Mouse (Mus musculus) CH12.LX (cell line): ENCODE data around the gene Pdcd6. TPM values are rescaled to one million over a fixed set of nuclear protein-coding genes. Genes with fewer than 3 reads are reported as not detected.
A peak's percentile ranks its signal among the peaks of the same experiment; 100 is the strongest.

Experiments used
- DNase-seq: peaks from one replicate; pipeline ENCODE4 v3.0.0-alpha.2; 2013; ENCODE audit errors: extremely low read depth
- H3K27ac ChIP-seq: 2 replicates; pipeline ENCODE4 v1.5.1; 2012; ENCODE audit warnings: low read depth, mild to moderate bottlenecking, control low read depth, moderate library complexity; ENCODE audit not compliant: insufficient read depth
- H3K27me3 ChIP-seq: replicated peaks from 2 replicates; pipeline ENCODE3; 2012; ENCODE audit warnings: inconsistent platforms
- H3K36me3 ChIP-seq, 2 experiments: replicated peaks in 1 of 2; 2 replicates each; pipeline versions ENCODE3 to v1.6.1; 2012; ENCODE audit warnings: inconsistent platforms in 1 of 2, low read length in 1 of 2, mild to moderate bottlenecking in 1 of 2, mixed read lengths in 1 of 2, moderate library complexity in 1 of 2; ENCODE audit not compliant: control insufficient read depth in 1 of 2, insufficient read depth in 1 of 2
- H3K4me1 ChIP-seq, 2 experiments: 2 replicates each; pipeline ENCODE4 v1.6.1; 2012; ENCODE audit warnings: inconsistent platforms in 1 of 2, moderate library complexity in 1 of 2; ENCODE audit not compliant: insufficient read depth in 2 of 2, control insufficient read depth in 1 of 2
- H3K4me2 ChIP-seq: 2 replicates; pipeline ENCODE4 v1.6.1; 2012; ENCODE audit warnings: low read depth, mild to moderate bottlenecking, control low read depth; ENCODE audit not compliant: poor library complexity, insufficient read depth, severe bottlenecking
- H3K4me3 ChIP-seq, 3 experiments: fragments of 150-350 bp in 1 of 3; sonication (generic) in 1 of 3; replicated peaks in 1 of 3; 2 replicates each; pipeline versions ENCODE3 to v1.5.1; 2011 to 2012; ENCODE audit warnings: low read depth in 2 of 3, low read length in 2 of 3, mild to moderate bottlenecking in 2 of 3, moderate library complexity in 2 of 3, control low read depth in 1 of 3, improper control_type of control experiment in 1 of 3, inconsistent platforms in 1 of 3, mixed read lengths in 1 of 3; ENCODE audit not compliant: poor library complexity in 1 of 3
- H3K79me2 ChIP-seq: replicated peaks from 2 replicates; pipeline ENCODE4 v1.6.1; 2012; ENCODE audit warnings: mild to moderate bottlenecking, moderate library complexity; ENCODE audit not compliant: control insufficient read depth, poor library complexity, insufficient read depth, severe bottlenecking; ENCODE audit errors: extremely low read depth
- H3K9ac ChIP-seq: 2 replicates; pipeline ENCODE4 v1.6.1; 2012; ENCODE audit warnings: low read depth, mild to moderate bottlenecking, control low read depth, moderate library complexity; ENCODE audit not compliant: insufficient read depth
- H3K9me3 ChIP-seq: replicated peaks from 2 replicates; pipeline ENCODE3; 2012; ENCODE audit warnings: low read length, inconsistent platforms, mixed read lengths
- BHLHE40 ChIP-seq: IDR thresholded peaks from 2 replicates; pipeline ENCODE4 v1.6.1; 2011; ENCODE audit warnings: mild to moderate bottlenecking, low read depth, low read length, improper control_type of control experiment
- CHD2 ChIP-seq: IDR thresholded peaks from 2 replicates; pipeline ENCODE4 v1.6.1; 2011; ENCODE audit warnings: low read length, improper control_type of control experiment
- CTCF ChIP-seq, 2 experiments: IDR thresholded peaks in 1 of 2; conservative IDR thresholded peaks in 1 of 2; 2 replicates each; pipeline ENCODE4 v1.5.1; 2011 to 2012; ENCODE audit warnings: low read depth in 2 of 2, low read length in 2 of 2, improper control_type of control experiment in 1 of 2, inconsistent platforms in 1 of 2, mild to moderate bottlenecking in 1 of 2, moderate library complexity in 1 of 2
- E2F4 ChIP-seq: IDR thresholded peaks from 2 replicates; pipeline ENCODE4 v1.6.1; 2011; ENCODE audit warnings: low read depth, low read length, improper control_type of control experiment; ENCODE audit not compliant: insufficient replicate concordance
- ETS1 ChIP-seq: conservative IDR thresholded peaks from 2 replicates; pipeline ENCODE4 v1.6.1; 2012; ENCODE audit warnings: low read depth, mild to moderate bottlenecking, inconsistent platforms, low read length, improper control_type of control experiment, moderate library complexity
- HCFC1 ChIP-seq: IDR thresholded peaks from 2 replicates; pipeline ENCODE4 v1.6.1; 2012; ENCODE audit warnings: low read depth, mild to moderate bottlenecking, inconsistent platforms, low read length, improper control_type of control experiment
- JUND ChIP-seq: conservative IDR thresholded peaks from 2 replicates; pipeline ENCODE4 v1.6.1; 2011; ENCODE audit warnings: low read depth, low read length, improper control_type of control experiment
- MAX ChIP-seq: IDR thresholded peaks from 2 replicates; pipeline ENCODE4 v1.6.1; 2011; ENCODE audit warnings: low read length, improper control_type of control experiment
- MXI1 ChIP-seq: IDR thresholded peaks from 2 replicates; pipeline ENCODE4 v1.6.1; 2011; ENCODE audit warnings: mild to moderate bottlenecking, low read depth, low read length, improper control_type of control experiment
- PAX5 ChIP-seq: IDR thresholded peaks from 2 replicates; pipeline ENCODE4 v1.6.1; 2012; ENCODE audit warnings: low read length, inconsistent platforms, mixed read lengths
- POLR2A ChIP-seq: IDR thresholded peaks from 2 replicates; pipeline ENCODE4 v1.6.1; 2011; ENCODE audit warnings: low read depth, mild to moderate bottlenecking, improper control_type of control experiment, low read length
- POLR2AphosphoS2 ChIP-seq: IDR thresholded peaks from 2 replicates; pipeline ENCODE4 v1.6.1; 2011; ENCODE audit warnings: low read depth, low read length, improper control_type of control experiment
- RCOR1 ChIP-seq: conservative IDR thresholded peaks from 2 replicates; pipeline ENCODE4 v1.6.1; 2012; ENCODE audit warnings: low read depth, mild to moderate bottlenecking, inconsistent platforms, low read length, improper control_type of control experiment
- SMC3 ChIP-seq: IDR thresholded peaks from 2 replicates; pipeline ENCODE4 v1.6.1; 2011; ENCODE audit warnings: low read depth, low read length, improper control_type of control experiment
- TBP ChIP-seq: conservative IDR thresholded peaks from 2 replicates; pipeline ENCODE4 v1.6.1; 2011; ENCODE audit warnings: low read depth, low read length, improper control_type of control experiment
- dilution Hi-C: fragments of 300-500 bp; cut with MboI; formaldehyde crosslinking; loops from 2 replicates; pipeline ENCODE4 v1.14.3; 2020; ENCODE audit warnings: low sequenced_read_pairs; ENCODE audit not compliant: extremely low pct_unique_long_range_greater_than_20kb, extremely low pct_ligation_motif_present
- in situ Hi-C: fragments of 300-500 bp; cut with MboI; formaldehyde crosslinking; loops from 3 replicates; pipeline ENCODE4 v1.14.3; 2019; ENCODE audit warnings: low sequenced_read_pairs, low pct_ligation_motif_present, low pct_unique_long_range_greater_than_20kb, mixed read lengths
- polyA plus RNA-seq: library from polyadenylated mRNA; unstranded; fragments of >175 nt; gene quantifications from 2 replicates; pipeline ENCODE4 v1.2.1, GENCODE M21; 2012; ENCODE audit warnings: low read depth; ENCODE audit not compliant: insufficient read length
- total RNA-seq, 2 experiments: library from RNA; depleted of rRNA; stranded (reverse); fragments of 300-350 nt in 1 of 2; fragments of >200 nt in 1 of 2; gene quantifications; 2 replicates each; pipeline ENCODE4 v1.2.3; 2012 to 2014

The Pdcd6 gene
- total and polyA plus RNA-seq, 3 experiments: 124 to 213 (median 136) TPM

GRCm38 (mm10) chr13:74305380-74305779 is 12.0 kb downstream of the Pdcd6 start:
- H3K4me1 ChIP-seq: no peaks in the 10 kb centered on the region
- H3K79me2 ChIP-seq: no peaks in the 10 kb centered on the region
- in situ Hi-C loops: loop anchor here (10.0 kb wide), 1 partner anchor 351 kb away; no protein-coding TSS in a partner anchor
- H3K4me2 ChIP-seq: no peak overlapping the region
- no peak overlapping the region for H3K27ac ChIP-seq
- no peaks in the 10 kb centered on the region for H3K9me3 ChIP-seq
- H3K27me3 ChIP-seq: no peaks in the 10 kb centered on the region
- no peak overlapping the region for H3K9ac ChIP-seq
- H3K4me3 ChIP-seq: no peak overlapping the region
- no peak for DNase-seq
- dilution Hi-C loops: no loop called here
- no peak for TF ChIP-seq MAX
- no peak for TF ChIP-seq RCOR1
- no peak for TF ChIP-seq BHLHE40
- no peak for TF ChIP-seq TBP
- no peak for TF ChIP-seq CHD2
- no peak for TF ChIP-seq JUND
- TF ChIP-seq CTCF (conservative IDR thresholded peaks at IDR 0.05 in 1 of 2, IDR thresholded peaks at IDR 0.05 in 1 of 2; ENCODE audit: low read depth in 2 of 2, low read length in 2 of 2): no peak
- no peak for TF ChIP-seq MXI1
- no peak for TF ChIP-seq PAX5
- no peak for TF ChIP-seq HCFC1
- no peak for TF ChIP-seq E2F4
- TF ChIP-seq POLR2AphosphoS2: no peak
- TF ChIP-seq, all 38 proteins: peak for 0
- H3K36me3 ChIP-seq: peaks cover 67 to 91% of the 10 kb centered on the region in 2 experiments

- no peak overlapping the region for H3K4me2 ChIP-seq
- H3K4me1 ChIP-seq: peaks cover 0 to 3% of the 10 kb centered on the region in 2 experiments; a peak in 1 of 4 replicates
- peaks cover 51 to 62% of the 10 kb centered on the region in 2 experiments for H3K36me3 ChIP-seq
- TF ChIP-seq CTCF (conservative IDR thresholded peaks at IDR 0.05 in 1 of 2, IDR thresholded peaks at IDR 0.05 in 1 of 2; ENCODE audit: low read depth in 2 of 2, low read length in 2 of 2) (peak; percentile 15 to 55; a peak in 3 of 4 replicates), ETS1 (no peak), POLR2A (no peak), SMC3 (peak; percentile 15; the same call in 1 of the 2 replicates), HCFC1 (no peak)
- in situ Hi-C loops (loop anchor here (5.0 to 10.0 kb wide), 2 partner anchors 110 to 348 kb away; no protein-coding TSS in a partner anchor), dilution Hi-C loops (no loop called here)
- H3K9ac ChIP-seq: no peak overlapping the region
- H3K27me3 ChIP-seq: no peaks in the 10 kb centered on the region
- peak; percentile 13 for DNase-seq
- no peak overlapping the region for H3K4me3 ChIP-seq
- H3K79me2 ChIP-seq: no peaks in the 10 kb centered on the region
- H3K9me3 ChIP-seq: no peaks in the 10 kb centered on the region
- H3K27ac ChIP-seq: no peak overlapping the region
Observed at GRCm38 (mm10) chr13:74302050-74303037, 15.0 kb downstream of the Pdcd6 start.
